Comparison of ENCODE assay signal across 26 mouse cellular contexts in genomic region chr19:44929251-44929650, GRCm38 (mm10). TPM values are rescaled to one million over a fixed set of nuclear protein-coding genes. Genes with fewer than 3 reads are reported as not detected.
DNase-seq lines count a peak whose midpoint lies in the region; ATAC-seq lines count a peak whose summit lies in the region.
"Had no signal": no experiment of that assay in that cellular context is flagged by ENCODE, and none has a peak within 500 bp of the region (broad histone marks: within the 10 kb centered on the region; RNA-seq: fewer than 3 reads in every experiment).

No protein-coding gene starts in this region.

- H3K4me1 ChIP-seq in heart, embryonic 13.5 days: peaks cover 73% of the 10 kb centered on the region
- H3K4me1 ChIP-seq in kidney, embryonic 16.5 days (ENCODE audit: insufficient read depth, low read length): peaks cover 40% of the 10 kb centered on the region
- no peaks in the 10 kb centered on the region for H3K4me1 ChIP-seq in embryonic facial prominence, embryonic 11.5 days (ENCODE audit: control insufficient read depth, insufficient read depth, low read length)
- H3K4me1 ChIP-seq in limb, embryonic 12.5 days (replicated peaks): peaks cover 56% of the 10 kb centered on the region

- peaks cover 7% of the 10 kb centered on the region for H3K36me3 ChIP-seq in heart, embryonic 13.5 days
- H3K36me3 ChIP-seq in kidney, embryonic 16.5 days (ENCODE audit: insufficient read depth, low read length): no peaks in the 10 kb centered on the region
- no peaks in the 10 kb centered on the region for H3K36me3 ChIP-seq in embryonic facial prominence, embryonic 11.5 days (replicated peaks; ENCODE audit: control insufficient read depth, insufficient read depth, low read depth, low read length)
- peaks cover 3% of the 10 kb centered on the region for H3K36me3 ChIP-seq in limb, embryonic 12.5 days
- H3K36me3 ChIP-seq: midbrain, embryonic 13.5 days had no signal

- peak overlapping the region; percentile 81 for H3K27ac ChIP-seq in heart, embryonic 13.5 days (replicated peaks)
- peak overlapping the region; percentile 65 for H3K27ac ChIP-seq in kidney, embryonic 16.5 days (ENCODE audit: low read length)
- 0 out of 2 replicates have a peak overlapping the region, but pooled peaks have one; percentile 35 for H3K27ac ChIP-seq in embryonic facial prominence, embryonic 11.5 days (replicated peaks; ENCODE audit: low read depth, low read length)
- H3K27ac ChIP-seq in limb, embryonic 12.5 days: 0 out of 2 replicates have a peak overlapping the region, but pooled peaks have one; percentile 8
- H3K27ac ChIP-seq: hindbrain, embryonic 10.5 days; hindbrain, postnatal 0 days; midbrain, embryonic 13.5 days; neural tube, embryonic 13.5 days had no signal

- H3K4me3 ChIP-seq in heart, embryonic 13.5 days: no peak overlapping the region
- H3K4me3 ChIP-seq in kidney, embryonic 16.5 days (ENCODE audit: low read length): no peak overlapping the region
- H3K4me3 ChIP-seq in embryonic facial prominence, embryonic 11.5 days (ENCODE audit: low read depth, low read length): no peak overlapping the region
- no peak overlapping the region for H3K4me3 ChIP-seq in limb, embryonic 12.5 days (replicated peaks)
- H3K4me3 ChIP-seq: midbrain, embryonic 13.5 days had no signal

- 34% methylated on average over 3 of the region's 3 CpGs for WGBS in heart, embryonic 13.5 days
- 15% methylated on average over 3 of the region's 3 CpGs for WGBS in kidney, embryonic 16.5 days
- WGBS in embryonic facial prominence, embryonic 11.5 days: 49% methylated on average over 3 of the region's 3 CpGs
- WGBS in limb, embryonic 12.5 days: 11% methylated on average over 3 of the region's 3 CpGs

- H3K4me2 ChIP-seq in heart, embryonic 13.5 days: no peak overlapping the region
- no peak overlapping the region for H3K4me2 ChIP-seq in kidney, embryonic 16.5 days (replicated peaks; ENCODE audit: low read depth, low read length)
- H3K4me2 ChIP-seq in embryonic facial prominence, embryonic 11.5 days (ENCODE audit: low read depth, low read length): no peak overlapping the region
- no peak overlapping the region for H3K4me2 ChIP-seq in limb, embryonic 12.5 days

- H3K9me3 ChIP-seq in heart, embryonic 13.5 days: no peaks in the 10 kb centered on the region
- H3K9me3 ChIP-seq in kidney, embryonic 16.5 days (ENCODE audit: low read length): no peaks in the 10 kb centered on the region
- H3K9me3 ChIP-seq in embryonic facial prominence, embryonic 11.5 days (replicated peaks; ENCODE audit: control insufficient read depth, low read length): no peaks in the 10 kb centered on the region
- H3K9me3 ChIP-seq in limb, embryonic 12.5 days: no peaks in the 10 kb centered on the region
- H3K9me3 ChIP-seq: hindbrain, embryonic 10.5 days; midbrain, embryonic 13.5 days; neural tube, embryonic 13.5 days had no signal

- no peak for ATAC-seq in heart, embryonic 13.5 days (ENCODE audit: extremely low read depth, insufficient number of reproducible peaks, low FRiP score, low TSS enrichment)
- ATAC-seq in kidney, embryonic 16.5 days (ENCODE audit: low FRiP score, low TSS enrichment): no peak
- no peak for ATAC-seq in embryonic facial prominence, embryonic 11.5 days (replicated peaks; ENCODE audit: insufficient number of reproducible peaks, low FRiP score, low TSS enrichment, low read depth)
- no peak for ATAC-seq in limb, embryonic 12.5 days (ENCODE audit: insufficient number of reproducible peaks, insufficient read depth, low FRiP score, low TSS enrichment, low read depth)
- ATAC-seq in erythroblast, adult 5-6 weeks (replicated peaks; ENCODE audit: low FRiP score, poor library complexity, severe bottlenecking): no peak
- ATAC-seq: activated CD4-positive, CD25-positive, alpha-beta regulatory T cell, adult 4 months; forebrain, embryonic 14.5 days; hindbrain, postnatal 0 days; midbrain, embryonic 13.5 days; Patski had no signal

- no peak for DNase-seq in heart, adult 9 months (ENCODE audit: low spot score in 2 of 2)
- DNase-seq in kidney, adult 9 months: no peak
- DNase-seq in embryonic facial prominence, embryonic 11.5 days (ENCODE audit: low spot score): no peak
- no peak for DNase-seq in adrenal gland, postnatal 14 days
- DNase-seq: adrenal gland, postnatal 25 days; cerebellum, adult 11 months; cerebellum, postnatal 10 days; gastrocnemius, postnatal 25 days; kidney, postnatal 10 days; layer of hippocampus, postnatal 36 days; liver; lung, postnatal 10 days; spleen, adult 18-20 months; thymus, adult 18-20 months; thymus, postnatal 4 days had no signal

- H3K27me3 ChIP-seq in heart, embryonic 13.5 days (replicated peaks): no peaks in the 10 kb centered on the region
- H3K27me3 ChIP-seq in kidney, embryonic 16.5 days (ENCODE audit: insufficient read depth, low read length): no peaks in the 10 kb centered on the region
- H3K27me3 ChIP-seq in embryonic facial prominence, embryonic 11.5 days (ENCODE audit: control insufficient read depth, insufficient read depth, low read length): no peaks in the 10 kb centered on the region
- no peaks in the 10 kb centered on the region for H3K27me3 ChIP-seq in limb, embryonic 12.5 days
- H3K27me3 ChIP-seq: neural tube, embryonic 13.5 days; Patski had no signal

- H3K9ac ChIP-seq in heart, embryonic 13.5 days: no peak overlapping the region
- no peak overlapping the region for H3K9ac ChIP-seq in kidney, embryonic 16.5 days (replicated peaks; ENCODE audit: low read length)
- H3K9ac ChIP-seq in embryonic facial prominence, embryonic 11.5 days (replicated peaks; ENCODE audit: low read length): no peak overlapping the region
- H3K9ac ChIP-seq in limb, embryonic 12.5 days (replicated peaks): no peak overlapping the region
- H3K9ac ChIP-seq: midbrain, embryonic 13.5 days; neural tube, embryonic 13.5 days had no signal

RNA-seq across cellular contexts. Expression of gene Slf2, which starts 1.7 kb away (rescaled TPM):
- polyA plus RNA-seq in heart, embryonic 13.5 days (2015; fragmentation: Nextera tagmentation; extraction: Ambion mirVana): 27.2 and 29.7 TPM in 2 replicates
- polyA plus RNA-seq in kidney, embryonic 16.5 days (2015; fragmentation: Nextera tagmentation; extraction: Ambion mirVana): 38.7 and 46.0 TPM in 2 replicates
- polyA plus RNA-seq in embryonic facial prominence, embryonic 11.5 days (2014; fragmentation: Nextera tagmentation; extraction: Ambion mirVana): 52.2 and 57.3 TPM in 2 replicates
- 49.7 and 53.2 TPM in 2 replicates for polyA plus RNA-seq in limb, embryonic 12.5 days (2016; fragmentation: Nextera tagmentation; extraction: Ambion mirVana)
- 24.2 and 28.2 TPM in 2 replicates for total RNA-seq in adrenal gland, postnatal 14 days (2021)
- total RNA-seq in erythroblast, adult 5-6 weeks (2015; ENCODE audit: low replicate concordance): 14.0 TPM in 2 replicates
- total RNA-seq in erythroblast, adult 5-6 weeks (2017; ENCODE audit: low replicate concordance): 13.6 and 16.3 TPM in 2 replicates

RNA-seq across cellular contexts. Expression of gene Sema4g, which starts 59.6 kb away (rescaled TPM):
- 0.60 and 0.96 TPM in 2 replicates for polyA plus RNA-seq in heart, embryonic 13.5 days (2015; fragmentation: Nextera tagmentation; extraction: Ambion mirVana)
- 6.5 and 7.0 TPM in 2 replicates for polyA plus RNA-seq in kidney, embryonic 16.5 days (2015; fragmentation: Nextera tagmentation; extraction: Ambion mirVana)
- polyA plus RNA-seq in embryonic facial prominence, embryonic 11.5 days (2014; fragmentation: Nextera tagmentation; extraction: Ambion mirVana): 4.5 TPM in 2 replicates
- 6.5 and 6.9 TPM in 2 replicates for polyA plus RNA-seq in limb, embryonic 12.5 days (2016; fragmentation: Nextera tagmentation; extraction: Ambion mirVana)
- total RNA-seq in adrenal gland, postnatal 14 days (2021): 8.4 and 29.7 TPM in 2 replicates
- total RNA-seq in erythroblast, adult 5-6 weeks (2015; ENCODE audit: low replicate concordance): not detected in 2 replicates
- total RNA-seq in erythroblast, adult 5-6 weeks (2017; ENCODE audit: low replicate concordance): 0.09 TPM in 1 of 2 replicates, not detected in the other

Comparison
In these comparisons a context has a peak if more than half of its experiments do, and no peak if none do; other contexts are left out.
1. H3K27ac ChIP-seq: peak in every context shown above with its lines; median percentile 81 in heart, embryonic 13.5 days; 65 in kidney, embryonic 16.5 days; 35 in embryonic facial prominence, embryonic 11.5 days; 8 in limb, embryonic 12.5 days.